Mouse (Mus musculus) ovary, adult 2 months (tissue): ENCODE results near the gene Pitpnm2. TPM values are rescaled to one million over a fixed set of nuclear protein-coding genes. Genes with fewer than 3 reads are reported as not detected.

ENCODE experiments used
- polyA plus RNA-seq: library from polyadenylated mRNA; depleted of rRNA; stranded (reverse); fragments of >200 nt; gene quantifications from 2 replicates; pipeline ENCODE4 v1.2.3, GENCODE M21; 2012; rRNA removed

Gene Pitpnm2
- 155 and 173 TPM in 2 replicates for polyA plus RNA-seq

DNA sequence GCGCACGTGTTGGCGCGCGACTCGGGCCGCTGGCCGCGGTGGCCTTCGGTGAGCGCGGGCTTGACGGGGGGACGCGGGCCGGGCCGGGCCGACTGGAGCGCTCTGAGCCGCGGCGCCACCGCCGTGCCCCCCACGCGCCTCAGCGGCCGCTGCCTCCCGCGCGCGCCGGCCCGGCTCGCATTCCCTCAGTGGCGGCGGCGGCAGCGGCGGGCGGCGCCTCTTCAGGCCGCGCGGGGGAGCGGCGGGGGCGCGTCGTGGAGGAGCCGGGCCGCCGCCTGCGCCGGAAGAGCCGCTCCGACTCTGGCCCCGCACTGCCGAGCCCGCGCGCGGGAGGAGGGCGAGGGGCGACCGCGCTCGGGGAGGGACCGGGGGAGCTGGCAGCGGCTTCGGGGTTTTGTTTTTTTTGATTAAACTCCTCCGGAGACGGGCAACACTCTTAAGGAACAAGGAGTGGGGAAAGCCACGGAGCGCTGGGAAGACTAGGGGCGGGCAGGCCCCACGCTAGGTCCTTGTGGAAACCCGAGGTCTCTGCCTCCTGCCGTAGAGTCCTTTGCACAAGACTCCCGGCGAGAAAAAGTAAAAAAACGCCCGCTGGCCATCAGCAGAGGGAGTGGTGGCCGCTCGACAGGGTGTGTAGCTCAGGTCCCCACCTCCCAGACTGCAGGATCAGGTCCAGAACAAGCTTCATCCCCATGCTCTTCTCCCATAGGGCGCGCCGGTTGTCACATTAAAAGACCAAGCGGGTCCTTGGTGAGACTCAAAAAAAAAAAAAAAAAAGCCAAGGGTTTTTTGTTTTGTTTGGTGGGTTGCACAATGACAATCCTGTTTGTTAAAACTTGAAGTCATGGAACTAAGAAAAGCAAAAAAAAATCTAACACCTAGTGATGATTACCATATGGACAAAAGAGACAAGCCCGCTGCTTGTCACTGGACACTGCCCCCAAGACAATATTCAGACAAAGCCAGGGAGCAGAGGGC lies at the start of gene Pitpnm2:
Gene Pitpnm2 (minus strand): TSS at position 147 of the 978 bp plus-strand sequence.

DNA sequence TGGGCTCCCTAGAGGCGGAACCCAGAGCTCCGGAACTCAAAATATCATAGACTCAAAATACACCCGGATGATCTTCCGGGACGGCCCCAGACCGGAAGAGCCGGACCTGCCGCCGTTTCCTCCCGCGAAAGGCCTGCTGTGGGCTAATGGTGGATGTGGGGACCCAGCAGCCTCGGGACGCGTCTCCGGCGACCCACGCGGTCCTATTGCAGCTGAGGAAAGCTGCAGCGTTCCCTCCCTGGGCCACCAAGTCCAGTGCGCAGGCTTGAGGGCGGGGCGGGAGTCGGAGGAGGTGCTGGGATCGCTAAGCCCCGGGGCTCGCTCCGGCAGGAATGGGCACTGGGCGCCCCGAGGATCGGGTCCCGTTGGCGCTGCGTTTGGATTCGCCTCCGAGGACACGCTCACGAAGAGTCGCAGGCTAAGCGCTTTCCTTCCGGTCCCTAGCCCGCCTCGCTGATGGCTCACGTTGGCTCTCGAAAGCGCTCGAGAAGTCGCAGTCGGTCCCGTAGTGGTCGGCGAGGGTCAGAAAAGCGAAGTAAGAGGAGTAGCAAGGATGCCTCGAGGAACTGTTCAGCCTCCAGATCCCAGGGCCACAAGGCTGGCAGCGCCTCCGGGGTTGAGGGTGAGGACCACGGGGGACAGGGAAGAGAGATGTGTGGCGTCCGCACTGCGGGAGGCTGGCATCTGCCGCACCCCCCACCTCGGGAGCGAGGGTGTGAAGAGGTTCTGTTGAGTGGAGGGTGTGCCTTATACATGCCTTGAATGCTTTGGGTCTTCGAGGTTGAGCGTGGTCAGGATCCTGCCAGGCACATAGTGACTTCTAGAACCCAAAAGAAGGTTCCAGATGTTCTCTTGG lies 133.3 kb downstream of the Pitpnm2 start, which contains the start of gene Arl6ip4:
Gene Arl6ip4 (plus strand): TSS at position 100 of the 856 bp plus-strand sequence.

DNA sequence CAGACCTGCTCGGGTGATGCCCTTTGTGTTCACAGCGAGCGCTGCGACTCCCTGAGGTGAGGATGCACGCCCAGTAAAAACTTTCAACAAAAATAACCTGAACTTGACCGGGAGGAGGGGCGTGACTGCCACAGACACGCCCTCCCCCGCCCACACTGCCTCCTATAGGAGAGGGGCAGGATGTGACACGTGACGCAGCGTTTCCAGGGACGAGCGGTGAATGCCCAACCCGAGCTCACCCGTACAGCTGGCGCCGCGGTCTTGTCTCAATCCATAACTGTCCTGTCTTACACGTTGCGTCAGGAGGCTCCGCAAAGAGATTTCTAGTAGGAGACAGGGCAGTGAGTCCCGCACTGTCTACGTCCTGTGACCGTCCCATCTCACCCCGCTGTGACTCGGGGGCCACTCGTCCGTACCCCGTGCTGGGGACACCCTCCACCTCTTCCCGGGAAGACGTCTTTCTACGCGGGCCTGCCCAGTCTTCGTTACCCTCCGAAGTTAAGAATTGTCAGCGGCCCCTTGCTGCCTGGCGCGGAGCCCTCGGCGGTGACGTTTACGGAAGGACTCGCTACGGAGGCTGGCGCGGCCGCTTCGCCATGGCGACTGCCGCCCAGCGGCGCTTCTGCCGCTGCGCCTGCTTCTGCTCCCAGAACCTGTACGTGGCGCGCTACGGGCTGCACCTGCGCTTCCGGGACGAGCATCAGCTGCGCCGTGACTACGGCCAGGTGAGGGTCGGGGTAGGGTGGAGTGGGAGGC lies 137.6 kb downstream of the Pitpnm2 start, which contains the start of gene Ogfod2:
Gene Ogfod2 (plus strand): TSS at position 556 of the 756 bp plus-strand sequence.

GRCm38 (mm10) chr5:124095596-124096232 lies 153.8 kb downstream of the Pitpnm2 start, which contains the start of gene Abcb9:
TSS of gene Abcb9 (minus strand) at chr5:124095798.

Other genes starting within 250 kb of the Pitpnm2 start
- 56.3 and 57.5 TPM in 2 replicates for gene Vps37b, start 217.5 kb downstream of the Pitpnm2 start, polyA plus RNA-seq
- 5.8 and 5.9 TPM in 2 replicates for gene Abcb9, start 154.0 kb downstream of the Pitpnm2 start, polyA plus RNA-seq
- 92.5 and 103 TPM in 2 replicates for gene Ogfod2, start 137.5 kb downstream of the Pitpnm2 start, polyA plus RNA-seq
- 34.2 and 35.1 TPM in 2 replicates for gene Arl6ip4, start 133.7 kb downstream of the Pitpnm2 start, polyA plus RNA-seq
- gene Mphosph9, start 78.2 kb upstream of the Pitpnm2 start, polyA plus RNA-seq: 3.4 and 4.7 TPM in 2 replicates
- gene 2810006K23Rik, start 78.3 kb upstream of the Pitpnm2 start, polyA plus RNA-seq: 6.8 and 7.9 TPM in 2 replicates
- 141 and 143 TPM in 2 replicates for gene Cdk2ap1, start 113.3 kb upstream of the Pitpnm2 start, polyA plus RNA-seq
- gene Sbno1, start 176.2 kb upstream of the Pitpnm2 start, polyA plus RNA-seq: 8.6 and 14.1 TPM in 2 replicates
- gene Kmt5a, start 190.2 kb upstream of the Pitpnm2 start, polyA plus RNA-seq: 58.8 and 69.4 TPM in 2 replicates
- gene Rilpl2, start 228.6 kb upstream of the Pitpnm2 start, polyA plus RNA-seq: 55.1 and 55.9 TPM in 2 replicates
- 2.9 and 3.3 TPM in 2 replicates for gene Snrnp35, start 233.4 kb upstream of the Pitpnm2 start, polyA plus RNA-seq